Mouse (Mus musculus) cerebellum, adult 2 months (tissue): ENCODE results near the gene 1700125H20Rik.

Experiments
- CTCF ChIP-seq: fragments of 200-500 bp; IDR thresholded peaks from 2 replicates; pipeline ENCODE4 v1.5.1; 2011; ENCODE audit warnings: low read depth, mild to moderate bottlenecking, control low read depth, low read length, moderate library complexity, borderline replicate concordance; ENCODE audit not compliant: insufficient read depth
- POLR2A ChIP-seq: fragments of 200-500 bp; IDR thresholded peaks from 2 replicates; pipeline ENCODE4 v1.6.1; 2011; ENCODE audit warnings: low read length, control low read depth, borderline replicate concordance; ENCODE audit not compliant: insufficient read depth

GRCm38 (mm10) chr11:85223248-85223647 is 53.0 kb downstream of the 1700125H20Rik start:
- TF ChIP-seq POLR2A (no peak), CTCF (no peak)
